Mouse (Mus musculus) embryo, embryonic 11.5 days (tissue): ENCODE data around the gene C9orf72.

Source experiments
- DNase-seq: peaks from one replicate; pipeline ENCODE4 v3.0.0-alpha.2; 2012; ENCODE audit warnings: low read depth, low spot score

C9orf72 gene

DNA sequence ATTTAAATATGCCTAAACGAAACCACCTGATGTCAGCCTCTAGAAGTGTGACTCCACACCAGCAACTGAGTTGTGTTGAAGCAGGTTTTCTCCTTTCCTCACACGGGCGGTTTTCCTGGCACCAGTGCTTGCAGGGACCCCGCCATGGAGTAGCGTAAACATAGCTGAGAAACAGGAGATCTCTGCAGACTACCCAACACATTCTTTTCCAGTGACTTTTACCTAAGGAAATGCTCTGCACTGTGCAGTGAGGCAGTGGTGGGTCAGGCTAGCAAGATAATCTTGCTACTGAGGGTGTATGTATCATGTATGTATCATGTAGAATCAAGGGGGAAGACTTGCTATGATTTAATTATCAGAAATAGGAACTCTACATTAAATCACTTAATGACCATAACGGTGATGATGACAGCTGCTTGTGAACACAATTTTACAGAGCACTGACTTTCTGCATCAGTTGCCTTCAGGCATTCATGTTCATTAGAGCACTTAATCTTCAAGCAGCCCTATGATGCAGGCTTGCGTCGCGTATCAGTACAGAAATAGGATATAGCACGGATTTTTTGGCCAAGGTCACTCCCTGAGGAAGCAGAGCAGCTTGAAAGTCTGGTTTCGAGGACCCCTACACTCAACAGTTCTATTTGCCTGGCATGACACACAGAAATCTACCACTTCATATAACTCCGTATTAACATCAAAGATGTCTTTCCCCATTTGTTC is 47.9 kb downstream of the C9orf72 start:
- no peak for DNase-seq

DNA sequence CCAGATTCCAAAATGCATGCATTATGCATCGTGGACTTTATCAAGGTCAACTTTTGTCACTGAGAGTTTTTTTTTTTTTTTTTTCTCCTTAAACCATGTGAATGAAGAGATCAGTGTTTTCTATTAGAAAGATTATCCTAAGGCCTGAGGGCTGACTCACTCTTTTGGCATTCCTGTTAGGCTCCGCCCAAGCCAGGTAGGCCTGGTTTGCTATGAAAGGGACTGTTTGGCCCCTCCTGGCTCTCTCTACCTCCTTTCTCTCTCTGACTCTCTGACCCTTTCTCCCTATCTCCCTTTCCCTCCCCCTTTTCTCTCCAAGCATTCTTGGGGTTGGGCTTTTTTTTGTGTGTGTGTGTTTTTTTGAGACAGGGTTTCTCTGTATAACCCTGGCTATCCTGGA is 50.4 kb downstream of the C9orf72 start:
- no peak for DNase-seq

DNA sequence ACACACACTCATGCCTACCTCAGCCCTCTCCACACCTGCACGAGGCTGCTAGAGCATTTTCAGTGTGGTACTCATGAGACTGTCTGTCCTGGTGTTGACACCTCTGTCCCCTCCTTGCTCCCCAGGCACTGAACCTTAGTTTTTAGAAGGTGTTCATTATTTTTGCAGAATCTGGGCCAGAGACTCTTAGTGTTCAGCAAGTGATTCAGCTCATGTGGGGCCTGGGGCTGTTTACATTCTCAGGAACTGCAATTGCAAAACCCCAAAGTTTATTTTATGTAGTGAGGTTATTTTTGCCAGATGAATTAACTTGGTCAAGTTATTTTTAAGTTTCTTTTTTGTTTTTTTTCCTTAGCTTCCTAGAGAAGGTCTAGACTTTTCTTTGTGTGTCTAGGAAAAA is 52.4 kb downstream of the C9orf72 start:
- no peak for DNase-seq

DNA sequence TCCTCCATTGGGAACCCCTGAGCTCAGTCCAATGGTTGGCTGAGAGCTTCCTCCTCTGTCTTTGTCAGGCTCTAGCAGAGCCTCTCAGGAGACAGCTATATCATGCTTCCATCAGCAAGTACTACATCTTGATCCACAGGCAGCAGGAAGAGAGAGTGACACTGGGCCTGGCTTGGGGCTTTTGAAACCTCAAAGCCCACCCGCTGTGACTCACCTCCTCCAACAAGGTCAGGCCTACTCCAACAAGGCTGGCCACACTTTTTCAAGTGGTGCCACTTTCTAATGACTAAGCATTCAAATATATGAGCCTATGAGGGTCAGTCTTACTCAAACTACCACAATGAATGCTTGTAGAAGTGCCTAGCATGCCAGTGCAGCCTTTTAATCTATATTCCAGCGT is 53.5 kb downstream of the C9orf72 start:
- DNase-seq: no peak

DNA sequence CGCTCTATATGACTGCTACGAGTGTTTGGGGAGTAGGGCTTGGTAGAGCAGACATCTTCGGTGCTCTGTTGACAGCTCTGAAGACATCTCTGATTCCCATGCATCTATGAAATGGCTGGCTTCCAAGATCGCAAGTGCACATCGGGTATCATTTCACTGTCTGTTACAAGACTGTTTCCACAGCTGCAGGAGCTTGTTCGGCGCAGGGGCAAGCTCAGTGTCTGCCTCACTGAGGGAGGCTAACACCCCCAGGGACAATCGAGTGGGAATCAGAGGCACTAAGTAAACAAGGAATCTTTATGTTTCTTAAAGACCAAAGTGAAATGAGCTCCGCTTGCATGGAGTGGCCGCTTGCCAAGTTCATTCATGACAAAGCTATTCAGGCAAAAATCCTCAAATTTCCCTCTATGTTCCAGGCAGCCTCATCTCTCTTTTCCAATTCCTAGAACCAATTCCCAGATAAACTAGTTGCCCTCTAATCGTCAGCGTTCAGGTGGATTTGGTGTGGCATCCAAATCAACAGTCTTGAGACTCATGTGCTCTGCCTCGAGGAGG is 56.3 kb downstream of the C9orf72 start:
- no peak for DNase-seq

DNA sequence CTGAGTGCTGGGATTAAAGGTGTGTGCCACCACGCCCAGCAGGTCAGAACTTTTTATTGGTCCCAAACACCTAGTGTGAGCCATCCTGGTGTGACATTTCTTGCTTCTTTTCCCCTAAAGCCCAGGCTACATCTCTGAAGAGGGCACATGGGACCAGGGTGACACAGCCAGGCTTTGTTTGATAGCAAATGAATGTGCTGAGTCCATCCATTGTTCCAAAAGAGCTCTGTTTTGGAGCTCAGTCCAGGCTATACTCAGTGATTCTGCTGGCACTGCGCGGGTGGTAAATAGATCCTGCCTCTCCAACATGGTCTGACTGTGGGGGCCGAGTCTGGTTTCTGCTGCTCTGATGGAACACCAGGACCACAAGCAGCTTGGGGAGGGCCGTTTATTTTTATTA is 58.1 kb downstream of the C9orf72 start:
- DNase-seq: no peak

DNA sequence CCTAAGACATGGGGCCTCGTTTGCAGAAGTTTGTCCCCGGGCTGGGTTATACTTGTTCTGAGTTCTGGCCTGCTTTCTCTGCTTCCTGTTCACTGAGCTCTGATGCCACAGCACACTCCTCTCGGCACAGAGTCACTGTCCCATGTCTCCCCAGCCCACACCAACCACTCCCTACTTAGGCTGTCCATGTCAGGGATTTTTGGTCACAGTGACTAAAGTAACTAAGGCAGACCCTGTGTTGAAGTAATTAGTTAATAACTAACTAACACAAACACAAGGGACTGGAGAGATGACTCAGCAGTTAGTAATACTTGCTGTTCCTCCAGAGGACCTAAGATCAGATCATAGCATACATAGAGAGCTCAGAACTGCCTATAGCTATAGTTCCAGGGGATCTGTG is 60.0 kb downstream of the C9orf72 start:
- DNase-seq: no peak

DNA sequence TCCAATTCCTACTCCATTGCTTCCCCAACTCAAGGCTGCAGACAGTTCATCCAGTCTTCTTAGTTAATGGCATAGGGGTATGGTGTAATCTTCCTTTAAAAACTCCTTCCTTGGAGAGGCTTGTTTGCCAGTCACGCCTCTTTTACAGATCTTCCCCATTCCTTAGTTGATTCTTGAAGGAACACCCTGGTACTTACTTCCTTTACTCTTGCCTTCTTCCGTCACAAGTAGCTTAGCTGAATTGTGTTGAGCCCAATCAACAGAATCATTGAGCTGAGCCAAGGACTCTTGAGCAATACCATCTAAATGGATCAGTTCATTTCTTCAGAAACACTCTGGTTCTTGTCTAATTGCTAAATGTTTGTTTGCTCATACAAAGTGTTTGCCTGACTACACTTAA is 60.7 kb downstream of the C9orf72 start:
- no peak for DNase-seq

DNA sequence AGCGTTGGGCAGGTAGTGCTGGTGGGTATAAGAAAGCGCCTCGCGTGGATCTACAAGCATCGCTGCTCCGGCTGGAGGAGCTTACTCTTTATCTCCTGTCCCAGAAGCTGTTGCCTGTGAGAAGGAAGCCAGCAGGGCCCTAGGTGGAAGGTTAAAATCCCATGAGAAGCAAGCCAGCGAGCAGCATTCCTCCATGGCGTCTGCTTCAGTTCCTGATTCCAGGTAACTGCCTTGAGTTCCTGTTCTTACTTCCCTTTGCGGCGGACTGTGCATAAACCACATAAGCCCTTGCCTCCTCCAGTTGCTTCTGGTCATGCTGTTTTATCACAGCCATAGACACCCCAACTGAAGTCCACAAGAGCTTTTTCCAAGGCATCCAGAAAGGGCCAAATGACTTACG is 68.2 kb downstream of the C9orf72 start:
- no peak for DNase-seq

DNA sequence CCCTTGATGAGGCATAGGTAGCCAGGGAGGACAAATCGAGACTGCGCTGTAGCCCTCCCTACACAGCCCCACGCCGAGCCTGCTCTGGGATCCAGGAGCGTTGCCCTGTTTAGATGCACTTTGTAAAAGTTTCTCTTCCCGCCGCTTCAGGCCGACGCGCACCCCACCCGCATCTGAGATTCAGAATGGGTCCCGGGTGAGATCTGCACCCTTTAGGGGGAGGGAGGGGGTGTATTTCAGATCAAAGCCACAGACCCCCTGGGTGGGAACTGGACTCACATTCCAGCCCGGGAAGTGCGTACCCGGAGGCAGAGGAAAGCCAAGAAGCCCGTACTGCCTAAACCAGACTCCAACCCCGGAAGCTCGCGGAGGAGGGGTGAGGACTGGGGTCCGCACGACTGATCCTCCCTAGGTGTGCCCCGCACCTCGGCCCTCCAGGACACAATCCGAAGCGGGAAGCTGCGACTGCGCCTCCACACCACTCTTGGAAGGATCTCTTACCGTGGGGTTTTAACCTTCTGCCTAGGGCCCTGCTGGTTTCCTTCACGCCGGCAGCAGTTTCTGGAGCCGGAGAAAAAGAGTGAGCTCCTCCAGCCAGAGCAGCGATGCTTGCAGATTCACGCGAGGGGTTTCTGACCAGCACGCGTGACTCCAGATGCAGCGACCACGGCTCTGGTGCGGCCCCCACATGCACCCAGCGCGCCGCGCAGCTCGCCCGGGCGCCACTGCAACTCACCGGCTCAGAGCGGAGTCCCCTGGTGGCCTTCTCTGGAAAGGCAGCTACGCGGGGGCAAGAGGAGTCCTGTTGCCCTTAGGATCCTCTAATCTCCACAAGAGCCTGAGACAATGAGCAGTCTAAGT is 69.0 kb downstream of the C9orf72 start, which contains the start of gene Mob3b:
TSS of gene Mob3b (minus strand) at position 734 of the 861 bp plus-strand sequence.
- DNase-seq: peak; percentile 75

DNA sequence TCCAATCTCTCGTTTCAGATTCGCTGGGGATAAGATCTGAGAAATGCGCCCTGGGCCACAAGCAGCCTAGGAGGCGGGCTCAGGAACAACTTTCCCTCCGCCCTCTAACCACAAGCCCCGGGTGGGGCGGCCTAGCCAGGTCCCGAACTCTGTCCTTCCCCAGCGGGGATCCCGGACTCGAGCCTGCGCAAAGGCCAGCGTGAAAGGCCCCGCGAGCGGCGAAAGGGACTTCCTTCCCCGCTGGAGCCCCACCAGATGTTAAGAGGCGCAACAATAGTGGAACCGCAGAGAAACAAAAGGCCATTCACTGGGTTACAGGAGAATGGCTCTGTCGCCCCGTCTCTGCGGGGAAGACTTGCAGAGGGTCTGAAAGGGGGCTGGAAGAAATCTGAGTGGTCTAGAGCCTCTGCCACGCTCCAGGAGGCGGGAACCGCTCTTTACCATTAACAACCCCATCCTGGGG is 69.8 kb downstream of the C9orf72 start:
- DNase-seq: peak; percentile 42

DNA sequence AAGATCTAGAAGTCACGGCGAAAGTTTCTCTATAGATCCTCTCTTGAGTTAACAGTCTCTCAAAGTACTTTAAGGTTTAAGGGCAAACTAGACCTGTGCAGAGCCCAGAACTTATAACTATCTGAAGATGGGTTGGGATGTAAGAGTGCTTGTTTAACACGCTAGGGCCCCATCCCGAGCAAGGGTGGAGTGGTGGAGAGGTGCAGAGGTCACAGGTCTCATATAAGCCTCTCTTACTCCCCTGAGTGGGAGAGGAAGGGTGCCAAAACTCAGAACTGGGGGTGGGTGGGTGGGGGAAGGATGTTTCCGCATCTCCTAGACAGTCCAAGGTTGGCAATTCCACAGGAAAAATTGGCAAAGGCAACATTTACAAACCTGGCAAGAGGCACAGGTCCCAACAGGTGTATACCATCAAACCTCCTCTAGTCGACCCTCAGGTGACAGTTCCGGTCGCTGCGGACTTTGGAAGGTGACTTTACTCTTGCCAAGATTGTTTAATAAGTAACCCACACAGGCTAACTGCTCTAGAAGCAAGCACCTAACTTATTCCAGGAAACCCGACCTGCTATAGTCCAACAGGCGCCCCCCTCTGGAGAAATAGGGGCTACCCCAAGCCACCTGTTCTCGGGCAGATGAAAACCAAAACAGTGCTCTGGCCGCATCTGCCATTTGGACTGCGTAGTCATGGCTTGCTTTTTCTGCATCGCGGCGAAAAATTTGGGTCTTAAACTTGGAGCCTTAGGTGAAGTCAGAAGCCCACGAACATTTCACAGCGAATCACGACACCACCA is 70.6 kb downstream of the C9orf72 start:
- DNase-seq: peak; percentile 13

DNA sequence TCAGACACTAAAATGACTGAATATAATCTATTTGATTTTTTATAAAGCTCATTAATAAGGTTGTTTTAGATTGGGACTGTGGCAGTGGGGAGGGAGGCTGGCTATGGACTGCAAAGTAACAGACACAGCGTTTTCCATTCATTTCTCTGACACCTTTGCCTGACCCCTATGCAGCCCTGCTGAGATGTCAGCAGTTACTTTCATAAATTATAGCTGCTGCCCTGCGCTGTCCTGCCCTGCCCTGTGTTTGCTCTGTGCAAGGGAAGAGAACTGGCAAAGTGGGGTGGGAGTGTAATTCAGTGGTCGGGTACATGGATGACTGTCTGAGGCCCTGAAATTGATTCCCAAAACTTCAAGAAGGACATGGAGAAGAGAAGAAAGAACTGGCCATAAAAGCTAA is 71.9 kb downstream of the C9orf72 start:
- no peak for DNase-seq

DNA sequence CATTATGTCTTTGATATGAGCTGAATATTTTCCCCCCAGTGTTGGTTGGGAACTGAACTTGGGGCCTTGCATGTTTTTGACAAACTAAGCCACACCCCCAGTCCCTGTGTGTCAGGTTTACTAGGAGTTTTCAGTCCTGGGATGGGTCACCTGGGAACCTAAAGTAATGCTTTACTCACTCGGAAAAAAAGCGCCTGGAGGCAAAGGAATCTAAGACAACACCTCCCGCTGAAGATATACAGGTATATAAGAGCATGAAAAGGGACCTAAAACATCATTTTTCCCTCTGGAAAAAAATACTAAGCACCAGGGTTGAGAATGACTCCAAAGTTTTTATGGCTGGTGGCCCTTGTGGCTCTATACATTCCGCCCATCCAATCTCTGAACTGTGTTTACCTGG is 74.2 kb downstream of the C9orf72 start, which contains the start of gene Ifnk:
TSS of gene Ifnk (plus strand) at position 301 of the 400 bp plus-strand sequence.
- DNase-seq: no peak

DNA sequence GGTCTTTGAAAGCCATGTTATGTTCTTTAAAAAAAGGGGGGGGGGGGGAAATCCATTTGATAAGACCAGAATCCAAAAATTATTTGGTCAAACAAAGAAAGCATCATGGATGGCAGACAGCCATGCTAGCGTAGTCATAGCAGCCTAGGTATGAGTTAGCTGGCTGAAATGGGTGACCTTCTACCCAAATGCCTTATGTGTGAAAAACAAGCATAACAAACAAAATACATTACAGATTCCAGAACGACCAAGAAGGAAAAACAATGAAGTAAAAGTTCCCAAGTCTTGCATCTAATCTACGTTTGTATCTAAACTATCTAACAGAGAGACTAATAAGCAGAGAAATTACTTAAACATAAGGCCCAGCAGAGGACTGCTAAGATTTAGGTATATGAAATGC is 75.3 kb downstream of the C9orf72 start:
- no peak for DNase-seq

DNA sequence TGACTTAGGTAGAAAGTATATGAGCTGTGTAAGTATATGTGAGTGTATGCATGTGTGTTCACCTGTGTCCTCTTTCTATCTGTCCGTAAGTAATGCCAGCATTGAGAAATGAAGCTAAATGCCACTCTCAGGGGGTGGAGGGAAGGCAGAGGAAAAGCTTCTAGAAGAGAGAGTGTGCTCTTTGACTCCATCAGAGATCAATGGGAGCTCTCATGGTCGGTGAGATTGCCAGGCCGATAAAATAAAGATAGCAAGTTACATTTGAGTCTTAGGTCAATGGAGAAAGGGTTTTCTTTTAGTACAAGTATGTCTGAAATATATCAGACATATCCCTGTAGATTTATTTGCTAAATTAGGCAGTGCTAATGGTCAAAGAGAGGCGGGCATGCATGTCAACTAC is 77.6 kb downstream of the C9orf72 start:
- DNase-seq: no peak

DNA sequence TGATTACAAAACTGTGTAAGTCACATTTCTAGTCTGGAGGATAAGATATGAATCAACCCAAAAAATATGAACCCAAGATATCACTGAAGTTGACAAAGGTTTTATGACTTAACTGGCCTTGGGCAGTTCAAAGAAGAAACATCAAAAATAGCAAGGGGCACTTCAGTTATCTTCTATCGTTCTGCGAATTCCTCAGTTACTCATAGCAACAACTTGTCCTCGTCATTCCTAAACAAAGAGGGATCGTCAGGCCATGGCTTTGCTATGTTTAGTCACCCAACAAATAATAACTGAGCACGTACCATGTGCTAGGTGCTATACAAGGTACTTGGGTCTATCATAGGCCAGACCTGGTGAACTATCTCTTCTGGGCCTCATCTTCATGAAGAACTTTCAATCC is 79.4 kb downstream of the C9orf72 start:
- DNase-seq: no peak

DNA sequence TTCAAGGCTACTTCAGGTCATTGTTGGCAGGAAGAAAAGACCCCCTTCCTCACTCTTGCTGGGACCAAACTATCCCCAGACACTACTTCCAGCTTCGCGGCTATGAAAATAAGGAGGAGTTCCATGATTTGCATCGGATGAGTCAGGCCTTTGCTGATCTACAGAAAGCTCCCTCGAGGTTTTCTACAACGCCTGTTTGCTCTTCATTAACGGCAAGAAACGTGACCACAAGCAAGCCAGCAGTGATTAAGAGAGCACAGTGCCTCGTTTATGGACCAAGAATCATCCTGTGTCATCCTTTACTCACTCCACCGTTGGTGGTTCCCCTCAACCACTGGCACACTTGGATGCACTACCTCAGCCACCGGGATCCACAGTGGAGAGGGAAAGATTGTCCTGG is 80.2 kb downstream of the C9orf72 start:
- no peak for DNase-seq

DNA sequence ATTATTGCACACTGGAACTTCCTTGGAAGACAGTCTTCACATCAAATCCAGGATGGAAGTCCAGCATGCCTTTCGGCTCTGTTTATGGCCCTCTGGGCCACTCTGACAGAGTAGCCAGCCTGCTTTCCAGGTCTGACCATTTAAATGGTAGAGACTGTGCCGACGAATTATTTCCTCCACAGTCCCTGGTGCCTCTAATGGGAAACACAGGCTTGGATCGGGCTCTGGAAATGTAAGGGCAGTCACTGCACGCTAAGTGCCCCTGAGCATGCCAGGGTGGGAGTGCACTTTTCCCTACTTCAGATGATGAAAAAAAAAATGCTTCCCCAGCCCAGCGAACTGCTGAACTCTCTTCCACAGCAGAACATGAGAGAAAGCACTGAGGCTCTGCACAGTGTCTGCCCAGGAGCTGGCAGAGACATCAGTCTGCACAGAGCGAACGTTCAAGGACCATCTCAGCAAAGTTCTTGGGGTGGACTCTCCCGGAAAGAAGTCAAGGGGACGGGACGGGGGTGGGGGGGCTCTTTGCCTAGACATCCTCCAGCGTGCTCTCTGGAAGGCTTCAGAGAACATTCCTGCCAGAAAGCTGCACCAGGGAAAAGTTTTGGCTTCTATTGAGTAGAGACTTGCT is 82.4 kb downstream of the C9orf72 start:
- no peak for DNase-seq
